Mouse (Mus musculus): ENCODE data around the gene Mettl16.

Mettl16 gene

GRCm38 (mm10) chr11:74845784-74846183, 75.2 kb downstream of the Mettl16 start:
- no peak for DNase-seq (ENCODE audit: low spot score in 2 of 2)

- peak; percentile 70 to 82 for DNase-seq (ENCODE audit: low spot score in 2 of 2)
These were observed 77.4 kb downstream of the Mettl16 start for GRCm38 (mm10) chr11:74847919-74848521.

GRCm38 (mm10) chr11:74850998-74851661, 80.5 kb downstream of the Mettl16 start:
- DNase-seq (ENCODE audit: low spot score in 2 of 2): no peak

GRCm38 (mm10) chr11:74857756-74858155, 87.1 kb downstream of the Mettl16 start:
- no peak for DNase-seq (ENCODE audit: low spot score in 2 of 2)

- no peak for DNase-seq (ENCODE audit: low spot score in 2 of 2)
These were observed 91.5 kb downstream of the Mettl16 start for GRCm38 (mm10) chr11:74862129-74862528.

GRCm38 (mm10) chr11:74863471-74863870, 92.8 kb downstream of the Mettl16 start:
- DNase-seq (ENCODE audit: low spot score in 2 of 2): no peak

GRCm38 (mm10) chr11:74864421-74864820, 93.8 kb downstream of the Mettl16 start:
- no peak for DNase-seq (ENCODE audit: low spot score in 2 of 2)

GRCm38 (mm10) chr11:74865252-74865651, 94.6 kb downstream of the Mettl16 start:
- DNase-seq (ENCODE audit: low spot score in 2 of 2): no peak

GRCm38 (mm10) chr11:74866640-74867039, 96.0 kb downstream of the Mettl16 start:
- DNase-seq (ENCODE audit: low spot score in 2 of 2): no peak

GRCm38 (mm10) chr11:74867181-74867580, 96.6 kb downstream of the Mettl16 start:
- DNase-seq (ENCODE audit: low spot score in 2 of 2): no peak

GRCm38 (mm10) chr11:74868046-74868760, 97.6 kb downstream of the Mettl16 start:
- DNase-seq (ENCODE audit: low spot score in 2 of 2): no peak

- no peak for DNase-seq (ENCODE audit: low spot score in 2 of 2)
These were observed 99.0 kb downstream of the Mettl16 start for GRCm38 (mm10) chr11:74869603-74870002.

GRCm38 (mm10) chr11:74870544-74870943, 99.9 kb downstream of the Mettl16 start:
- no peak for DNase-seq (ENCODE audit: low spot score in 2 of 2)

GRCm38 (mm10) chr11:74870991-74871622, 100.5 kb downstream of the Mettl16 start:
- DNase-seq (ENCODE audit: low spot score in 2 of 2): no peak

GRCm38 (mm10) chr11:74874630-74875029, 104.0 kb downstream of the Mettl16 start:
- DNase-seq (ENCODE audit: low spot score in 2 of 2): no peak

- DNase-seq (ENCODE audit: low spot score in 2 of 2): no peak
These were observed 106.2 kb downstream of the Mettl16 start for GRCm38 (mm10) chr11:74876801-74877200.

All from natural killer cell, adult 2 months (primary cell).